Mouse (Mus musculus) spleen, postnatal 36 days (tissue): ENCODE data around the gene Ubtf.

Experiments
- DNase-seq, 2 experiments: peaks; one replicate each; pipeline ENCODE4 v3.0.0; 2022; ENCODE audit warnings: low spot score in 2 of 2, mixed read lengths in 1 of 2

Gene Ubtf

DNA sequence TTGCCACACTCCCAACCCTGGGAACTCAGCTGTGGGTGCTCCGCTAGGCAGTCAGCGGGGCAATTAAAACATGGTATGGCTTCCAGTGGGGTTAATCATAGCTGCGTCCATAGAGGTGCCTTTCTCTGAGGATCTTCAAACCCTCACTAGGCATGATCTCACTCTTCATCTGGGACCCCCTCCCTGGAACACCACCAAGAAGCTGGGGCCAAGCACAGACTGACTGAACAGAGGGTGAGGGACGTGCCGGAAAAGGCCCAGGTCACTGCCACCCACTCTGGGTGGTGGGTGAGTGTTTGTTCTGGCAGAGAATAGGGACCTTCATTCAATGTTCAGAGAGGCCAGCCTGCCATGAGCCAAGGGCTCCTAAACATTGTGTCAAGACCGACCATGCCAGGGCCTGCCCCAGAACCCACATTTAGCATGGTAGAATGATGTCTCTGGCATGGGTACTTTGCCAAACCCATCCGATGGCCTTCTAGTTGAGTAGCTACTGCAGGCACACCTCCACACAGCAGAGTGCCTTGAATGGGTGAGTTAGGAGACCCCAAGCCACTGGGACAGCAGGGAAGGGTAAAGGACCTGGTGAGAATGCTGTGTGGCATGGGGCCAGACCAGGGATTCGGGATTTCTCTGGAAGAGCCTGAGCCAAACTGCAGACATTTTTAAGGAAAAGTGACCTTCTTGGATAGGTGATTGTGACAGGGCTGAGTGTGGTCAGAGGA, 52.7 kb downstream of the Ubtf start:
- DNase-seq: no peak

- no peak for DNase-seq
Measured at GRCm38 (mm10) chr11:102265816-102266215, 53.7 kb downstream of the Ubtf start.

DNA sequence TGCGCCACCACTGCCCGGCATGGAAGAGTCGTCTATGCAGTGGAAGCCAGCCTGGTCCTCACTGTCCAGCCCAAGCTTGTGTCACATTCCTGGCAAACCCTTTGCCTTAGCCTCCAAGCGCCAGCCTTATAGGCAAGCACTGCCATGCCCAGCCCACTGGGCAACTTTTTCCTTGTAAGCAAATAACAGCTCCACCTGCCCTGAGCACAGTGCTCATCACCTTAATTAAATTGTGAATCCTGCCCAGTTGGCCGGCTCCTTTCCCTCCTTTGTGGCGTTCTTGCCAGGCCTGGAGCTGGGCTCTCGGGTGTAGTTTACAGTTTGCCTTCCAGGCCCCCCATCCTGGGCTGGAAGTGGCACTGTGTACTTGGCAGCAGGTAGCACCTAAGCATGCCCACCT, 56.3 kb downstream of the Ubtf start:
- DNase-seq: no peak

GRCm38 (mm10) chr11:102258521-102258920, 61.0 kb downstream of the Ubtf start:
- no peak for DNase-seq

- no peak for DNase-seq
Measured at GRCm38 (mm10) chr11:102258095-102258494, 61.4 kb downstream of the Ubtf start.

DNA sequence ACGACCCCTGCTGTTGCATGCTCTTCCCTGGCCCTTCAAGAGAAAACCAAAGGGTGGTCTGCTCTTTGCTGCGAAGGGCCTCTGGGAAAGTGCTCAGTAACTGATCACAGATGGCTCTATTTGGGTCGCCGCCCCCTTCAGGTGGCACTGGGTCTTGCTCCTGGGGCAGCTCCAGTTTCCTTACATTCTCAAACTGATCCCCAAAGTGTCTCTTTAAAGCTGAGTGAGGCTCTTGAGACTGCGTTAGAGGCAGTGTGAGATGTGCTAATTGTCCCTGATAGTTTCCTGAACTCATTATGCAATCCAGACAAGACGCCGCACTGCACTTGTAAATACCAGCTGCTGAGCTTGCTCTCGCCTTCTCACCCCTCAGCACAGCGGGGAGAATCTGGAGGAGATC, 62.0 kb downstream of the Ubtf start:
- DNase-seq: no peak
